Mouse (Mus musculus) cerebellum, adult 2 months (tissue): ENCODE measurements at regions not wholly inside any gene's neighbourhood (a gene's known extent, or its start where the extent isn't known, plus 50 kb on each side); places are given as distances from the start of the nearest gene placed in this dataset.

Experiments used
- DNase-seq, 2 experiments: peaks; one replicate each; pipeline ENCODE4 v3.0.0; 2021
- H3K27ac ChIP-seq: fragments of 200-500 bp; 2 replicates; pipeline ENCODE4 v1.5.1; 2012; ENCODE audit warnings: low read length, control low read depth, inconsistent platforms; ENCODE audit not compliant: insufficient read depth
- H3K27me3 ChIP-seq: fragments of 200-500 bp; 2 replicates; pipeline ENCODE4 v1.6.1; 2012; ENCODE audit warnings: inconsistent platforms, mild to moderate bottlenecking, low read length, moderate library complexity; ENCODE audit not compliant: control insufficient read depth, insufficient read depth
- H3K4me1 ChIP-seq: fragments of 200-500 bp; 2 replicates; pipeline ENCODE4 v1.6.1; 2011; ENCODE audit warnings: low read length; ENCODE audit not compliant: control insufficient read depth, insufficient read depth
- H3K4me3 ChIP-seq: fragments of 200-500 bp; replicated peaks from 2 replicates; pipeline ENCODE3; 2011; ENCODE audit warnings: mild to moderate bottlenecking, low read depth, low read length, control low read depth; ENCODE audit not compliant: insufficient read depth
- CTCF ChIP-seq: fragments of 200-500 bp; IDR thresholded peaks from 2 replicates; pipeline ENCODE4 v1.5.1; 2011; ENCODE audit warnings: low read depth, mild to moderate bottlenecking, control low read depth, low read length, moderate library complexity, borderline replicate concordance; ENCODE audit not compliant: insufficient read depth
- POLR2A ChIP-seq: fragments of 200-500 bp; IDR thresholded peaks from 2 replicates; pipeline ENCODE4 v1.6.1; 2011; ENCODE audit warnings: low read length, control low read depth, borderline replicate concordance; ENCODE audit not compliant: insufficient read depth
- WGBS: fragments of 180-500 bp; shearing (Covaris S2); methylation state at CpG from one replicate; pipeline ENCODE4 v1.1.7; 2018; 5-methylcytosine and 5-hydroxymethylcytosine counted together

DNA sequence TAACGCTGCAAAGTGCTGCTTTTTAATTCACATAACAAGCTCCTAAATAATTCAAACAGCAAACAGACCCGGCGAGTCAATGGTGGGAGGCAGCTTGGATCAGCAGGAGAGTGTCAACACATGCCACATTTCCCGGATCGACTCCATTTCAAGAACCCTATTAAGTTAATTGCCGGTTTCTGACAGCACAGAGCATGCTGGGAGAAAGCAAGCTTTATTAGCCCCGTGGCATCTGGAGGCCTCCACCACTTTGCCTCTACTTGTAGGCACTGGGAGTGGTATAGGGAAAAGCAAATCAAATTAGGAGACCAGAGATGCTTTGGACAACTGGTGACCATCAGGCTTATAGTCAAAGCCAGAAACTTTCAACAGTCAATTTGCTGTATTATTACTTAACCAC lies 188.5 kb downstream of the Emx2 start:
- TF ChIP-seq CTCF (no peak), POLR2A (no peak)
- no peak overlapping the region for H3K4me3 ChIP-seq
- no peak overlapping the region for H3K27ac ChIP-seq
- WGBS, result 42% methylated on average over 7 of the region's 7 CpGs
- no peaks in the 10 kb centered on the region for H3K27me3 ChIP-seq
- H3K4me1 ChIP-seq, result no peaks in the 10 kb centered on the region
- no peak for DNase-seq

DNA sequence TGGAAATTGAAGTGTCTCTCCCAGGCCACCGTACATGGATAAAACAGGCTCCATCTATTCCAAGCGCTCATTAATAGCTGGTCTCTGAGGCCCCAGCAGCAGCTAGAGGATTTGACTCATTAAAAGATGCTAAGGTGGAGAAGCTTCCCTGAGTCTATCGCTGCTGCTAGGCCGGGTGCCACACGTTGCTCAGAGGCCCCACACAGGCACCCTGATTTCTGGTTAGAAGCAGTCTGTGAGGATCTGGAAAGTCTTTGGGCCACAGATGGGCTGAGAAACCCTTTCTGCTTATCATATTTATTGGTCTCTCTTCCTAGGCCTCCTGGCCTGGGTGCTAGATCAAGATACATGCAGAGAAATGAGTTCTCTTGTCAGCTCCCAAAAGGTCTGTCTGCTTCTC lies 191.2 kb downstream of the Emx2 start:
- TF ChIP-seq POLR2A, result no peak
- TF ChIP-seq CTCF, result no peak
- H3K27ac ChIP-seq, result no peak overlapping the region
- no peaks in the 10 kb centered on the region for H3K27me3 ChIP-seq
- no peak for DNase-seq
- H3K4me1 ChIP-seq, result no peaks in the 10 kb centered on the region
- 86% methylated on average over 5 of the region's 5 CpGs for WGBS
- H3K4me3 ChIP-seq, result no peak overlapping the region

DNA sequence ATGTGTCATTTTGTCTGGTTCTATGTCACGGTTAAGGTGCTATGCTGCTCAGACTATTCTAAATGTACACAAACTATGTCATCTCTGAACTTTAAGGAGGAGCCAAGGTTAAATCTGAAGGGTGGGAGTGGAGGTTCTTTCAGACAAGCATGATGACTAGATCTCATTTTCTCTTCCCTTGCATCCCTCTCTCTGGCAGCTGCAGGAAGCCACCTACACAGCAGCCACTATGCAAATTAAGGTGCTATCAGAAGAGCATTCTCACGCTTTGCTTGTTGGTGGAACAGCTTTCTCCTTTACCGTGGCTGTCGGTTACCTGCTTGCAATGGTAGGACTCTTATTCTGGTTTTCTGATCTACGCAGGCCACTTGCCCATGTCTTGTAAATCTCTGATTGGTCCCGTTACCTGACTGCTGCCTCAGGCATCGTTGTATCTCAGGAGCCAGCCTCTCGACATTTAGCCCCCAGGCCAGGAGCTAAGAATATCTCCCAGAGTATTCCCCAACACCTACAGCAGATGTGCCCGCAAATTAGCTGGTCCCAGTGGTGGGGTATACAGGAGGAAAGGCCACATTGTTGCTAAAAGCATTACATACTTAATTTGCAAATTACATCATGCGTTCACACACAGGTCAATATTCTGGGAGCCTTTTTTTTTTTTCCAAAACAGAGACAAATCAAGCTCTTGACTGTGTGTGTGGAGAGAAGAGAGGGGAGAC lies 192.6 kb downstream of the Emx2 start:
- no peak overlapping the region for H3K27ac ChIP-seq
- no peaks in the 10 kb centered on the region for H3K4me1 ChIP-seq
- H3K4me3 ChIP-seq, result no peak overlapping the region
- H3K27me3 ChIP-seq, result no peaks in the 10 kb centered on the region
- no peak for DNase-seq
- TF ChIP-seq CTCF (no peak), POLR2A (no peak)
- WGBS, result 86% methylated on average over 10 of the region's 10 CpGs

DNA sequence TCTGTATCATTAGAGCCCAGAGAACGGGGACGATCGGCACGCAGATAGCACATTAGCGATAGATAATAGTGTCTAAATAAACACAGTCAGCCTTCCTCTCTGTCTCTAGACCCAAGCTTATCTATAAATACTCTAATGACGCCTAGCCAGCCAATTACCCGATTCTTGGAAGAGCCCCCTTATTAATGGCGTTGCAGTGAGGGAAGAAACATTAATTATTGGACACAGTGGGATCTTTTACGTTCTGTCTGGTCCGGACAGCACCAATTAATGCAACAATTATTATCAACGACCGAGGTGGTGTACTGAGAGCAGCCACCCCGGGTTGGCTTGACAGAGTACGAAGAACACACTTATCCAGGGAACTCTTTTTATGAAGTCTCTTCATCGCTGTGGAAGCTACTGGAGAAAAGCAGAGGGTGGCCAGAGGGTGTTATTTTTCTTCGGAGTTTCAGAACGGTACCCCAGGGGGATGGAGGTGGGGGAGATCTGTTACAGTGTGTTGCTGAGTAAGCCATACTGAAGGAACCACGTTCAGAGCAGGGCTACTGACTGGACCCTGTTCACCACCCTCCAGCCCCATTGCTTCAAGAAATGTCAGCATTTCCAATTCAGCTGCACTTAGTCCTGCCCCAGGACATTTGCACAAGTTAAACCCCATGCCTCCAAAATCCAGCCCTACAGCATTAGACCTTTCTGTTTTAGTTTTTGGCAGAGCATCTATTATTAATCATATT lies 195.6 kb downstream of the Emx2 start:
- 57% methylated on average over 18 of the region's 18 CpGs for WGBS
- H3K4me1 ChIP-seq, result no peaks in the 10 kb centered on the region
- TF ChIP-seq POLR2A, result no peak
- no peak overlapping the region for H3K4me3 ChIP-seq
- H3K27ac ChIP-seq, result no peak overlapping the region
- no peak for DNase-seq
- H3K27me3 ChIP-seq, result no peaks in the 10 kb centered on the region

DNA sequence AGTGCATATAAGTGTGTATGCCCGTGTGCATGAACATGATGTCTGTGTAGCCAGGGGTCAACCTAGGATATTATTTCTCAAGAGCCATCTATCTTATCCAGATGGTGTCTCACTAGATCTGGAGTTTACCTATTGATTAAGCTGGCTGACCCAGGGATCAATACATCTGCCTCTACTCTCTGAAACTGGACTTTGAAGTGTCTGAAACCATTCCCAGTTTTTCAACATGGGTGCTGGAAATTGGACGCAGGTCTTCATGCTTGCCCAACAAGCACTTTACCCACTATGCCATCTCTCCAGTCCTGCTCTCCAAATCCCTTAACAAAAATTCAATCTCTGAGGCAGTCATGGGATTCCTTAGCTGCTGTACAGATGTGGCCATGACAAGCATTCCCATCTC lies 197.1 kb downstream of the Emx2 start:
- no peaks in the 10 kb centered on the region for H3K27me3 ChIP-seq
- no peak overlapping the region for H3K27ac ChIP-seq
- no peak overlapping the region for H3K4me3 ChIP-seq
- DNase-seq, result no peak
- H3K4me1 ChIP-seq, result no peaks in the 10 kb centered on the region
- WGBS, result 95% methylated on average over 2 of the region's 2 CpGs
- TF ChIP-seq POLR2A (no peak), CTCF (no peak)

DNA sequence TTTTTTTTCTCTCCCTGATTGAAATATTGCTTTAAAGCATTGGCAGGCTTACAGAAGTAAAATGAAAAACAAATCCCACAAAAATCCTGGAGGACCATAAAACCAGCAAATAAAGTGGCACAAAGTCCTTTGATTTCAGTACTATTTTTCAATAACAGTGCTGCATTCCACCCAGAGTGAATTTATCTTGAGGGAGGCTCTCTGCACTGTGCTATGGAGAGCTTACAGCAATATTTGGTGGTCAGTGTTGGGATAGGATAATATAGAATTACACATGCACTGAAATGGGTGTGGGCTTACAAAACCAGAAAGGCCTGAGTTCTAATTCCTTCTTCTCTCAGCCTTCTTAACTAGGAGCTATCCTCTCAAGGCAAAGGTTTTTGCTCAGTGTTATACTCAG lies 211.6 kb downstream of the Emx2 start:
- no peak for TF ChIP-seq POLR2A
- TF ChIP-seq CTCF, result no peak
- H3K4me1 ChIP-seq, result no peaks in the 10 kb centered on the region
- H3K4me3 ChIP-seq, result no peak overlapping the region
- no peaks in the 10 kb centered on the region for H3K27me3 ChIP-seq
- H3K27ac ChIP-seq, result no peak overlapping the region
- DNase-seq, result no peak

DNA sequence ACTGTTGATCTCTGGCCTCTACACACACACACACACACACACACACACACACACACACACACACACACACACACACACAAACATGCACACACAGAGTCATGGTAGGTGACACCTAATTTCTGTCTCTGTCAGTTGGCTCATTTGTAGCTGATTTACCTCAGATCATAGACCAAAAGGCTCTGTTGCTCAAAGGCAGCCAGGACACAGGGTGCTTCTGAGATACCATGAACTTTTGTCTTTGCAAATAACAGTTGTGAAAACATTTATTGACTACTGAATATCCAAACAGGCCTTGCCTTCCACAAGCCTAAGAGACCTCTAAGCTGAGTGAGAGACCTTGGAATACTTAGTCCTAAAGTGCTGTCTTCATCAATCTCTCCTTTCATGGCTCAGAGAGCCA lies 215.4 kb downstream of the Emx2 start:
- H3K27ac ChIP-seq, result no peak overlapping the region
- no peak overlapping the region for H3K4me3 ChIP-seq
- H3K27me3 ChIP-seq, result no peaks in the 10 kb centered on the region
- H3K4me1 ChIP-seq, result no peaks in the 10 kb centered on the region
- DNase-seq, result no peak
- TF ChIP-seq CTCF, result no peak
- TF ChIP-seq POLR2A, result no peak

DNA sequence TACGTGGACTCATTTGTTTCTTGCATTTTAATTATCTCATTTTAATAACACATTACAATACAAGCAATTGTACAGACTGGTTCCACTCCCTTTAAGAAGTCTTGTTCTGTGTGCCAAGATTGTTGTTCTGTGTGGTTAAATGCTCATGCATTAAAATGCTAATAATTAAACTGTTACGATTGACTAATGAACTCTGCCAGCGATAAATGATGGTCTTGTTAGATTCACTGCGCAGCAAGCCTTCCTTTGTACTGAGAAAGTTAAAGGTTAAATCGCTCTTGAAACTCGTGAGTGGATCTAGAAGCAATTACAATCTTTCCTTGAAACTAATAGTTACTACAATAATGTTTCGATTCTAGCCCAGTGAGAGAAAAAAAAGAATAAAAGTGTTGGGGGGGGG lies 221.0 kb downstream of the Emx2 start:
- DNase-seq, result no peak
- 78% methylated on average over 7 of the region's 7 CpGs for WGBS
- TF ChIP-seq CTCF (no peak), POLR2A (no peak)

More for the DNA sequence above, 221.0 kb downstream of the Emx2 start:
- no peaks in the 10 kb centered on the region for H3K27me3 ChIP-seq
- no peak overlapping the region for H3K4me3 ChIP-seq
- no peak overlapping the region for H3K27ac ChIP-seq
- no peaks in the 10 kb centered on the region for H3K4me1 ChIP-seq
